Mouse (Mus musculus) cerebellum, adult 9-11 months (tissue): ENCODE results near the gene Mknk1.
A peak's percentile ranks its signal among the peaks of the same experiment; 100 is the strongest.

Experiments used
- DNase-seq: peaks from one replicate; pipeline ENCODE4 v3.0.0; 2022

Gene Mknk1

GRCm38 (mm10) chr4:115897901-115898631 is 59.1 kb downstream of the Mknk1 start:
- no peak for DNase-seq

GRCm38 (mm10) chr4:115902816-115903215 is 63.8 kb downstream of the Mknk1 start:
- DNase-seq, result peak; percentile 49

- no peak for DNase-seq
Measured at GRCm38 (mm10) chr4:115904375-115904774, 65.4 kb downstream of the Mknk1 start.

GRCm38 (mm10) chr4:115905701-115906100 is 66.7 kb downstream of the Mknk1 start:
- no peak for DNase-seq

- no peak for DNase-seq
Measured at GRCm38 (mm10) chr4:115906791-115907190, 67.8 kb downstream of the Mknk1 start.

DNA sequence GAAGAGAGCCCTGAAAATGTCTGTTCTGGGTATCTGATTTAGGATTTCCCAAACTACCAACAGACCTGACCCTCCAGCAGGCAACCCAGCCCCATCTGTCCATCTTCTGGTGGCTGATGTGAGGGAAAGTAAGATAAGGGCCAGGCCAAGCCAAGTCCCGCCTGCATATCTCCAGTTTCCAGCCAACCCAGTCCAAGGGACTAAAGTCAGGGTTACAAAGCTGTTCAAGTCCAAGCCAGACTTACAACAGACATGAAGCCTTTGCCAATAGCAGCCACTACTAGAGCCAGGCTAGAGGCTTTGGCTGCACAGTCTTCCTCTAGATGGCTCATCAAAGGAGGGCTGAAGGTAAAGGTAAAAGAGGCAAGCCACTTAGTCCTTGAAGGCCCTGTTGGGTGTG is 69.0 kb downstream of the Mknk1 start:
- no peak for DNase-seq

DNA sequence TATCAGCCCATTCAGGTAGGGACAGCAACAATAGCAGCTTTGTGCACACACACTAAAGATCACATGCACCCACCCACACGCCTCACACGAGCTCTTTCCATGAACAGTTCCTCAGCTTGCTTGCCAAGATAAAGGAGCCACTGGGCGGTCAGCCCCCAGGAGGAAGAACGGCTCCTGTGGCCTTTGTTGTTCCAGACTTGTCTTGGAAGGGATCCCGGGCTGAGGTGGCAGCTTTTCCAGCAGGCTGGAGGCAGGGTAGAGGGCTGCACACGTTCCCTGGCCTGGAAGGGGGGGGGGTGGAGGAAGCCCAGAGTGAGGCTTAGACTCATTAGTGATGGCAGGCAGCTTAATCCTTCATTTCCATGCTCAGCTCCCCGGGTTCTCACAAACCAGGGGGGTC is 69.6 kb downstream of the Mknk1 start:
- DNase-seq, result no peak

DNA sequence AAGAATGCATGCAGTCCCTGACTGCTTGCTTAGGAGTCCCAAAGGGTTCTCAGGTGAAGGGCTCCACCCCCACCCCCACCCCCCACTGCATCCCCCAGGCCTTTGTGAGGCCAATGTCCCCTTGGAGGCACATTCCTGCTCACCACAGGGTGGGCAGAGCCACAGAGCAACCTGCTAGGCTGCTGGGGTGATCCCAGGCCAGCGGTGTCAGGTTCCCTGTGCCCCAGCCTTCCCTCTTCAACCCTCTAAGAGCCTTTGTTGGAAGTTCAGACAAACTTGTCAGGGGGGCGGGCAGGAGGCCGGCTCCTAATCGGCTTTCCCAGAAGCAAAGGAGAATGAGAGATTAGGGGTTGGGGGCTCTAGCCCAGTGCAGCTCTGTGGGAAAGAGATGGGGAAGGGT is 72.6 kb downstream of the Mknk1 start:
- no peak for DNase-seq

GRCm38 (mm10) chr4:115919911-115920310 is 80.9 kb downstream of the Mknk1 start:
- no peak for DNase-seq

GRCm38 (mm10) chr4:115922688-115923087 is 83.7 kb downstream of the Mknk1 start:
- DNase-seq, result no peak

GRCm38 (mm10) chr4:115923262-115923880 is 84.4 kb downstream of the Mknk1 start:
- DNase-seq, result no peak

DNA sequence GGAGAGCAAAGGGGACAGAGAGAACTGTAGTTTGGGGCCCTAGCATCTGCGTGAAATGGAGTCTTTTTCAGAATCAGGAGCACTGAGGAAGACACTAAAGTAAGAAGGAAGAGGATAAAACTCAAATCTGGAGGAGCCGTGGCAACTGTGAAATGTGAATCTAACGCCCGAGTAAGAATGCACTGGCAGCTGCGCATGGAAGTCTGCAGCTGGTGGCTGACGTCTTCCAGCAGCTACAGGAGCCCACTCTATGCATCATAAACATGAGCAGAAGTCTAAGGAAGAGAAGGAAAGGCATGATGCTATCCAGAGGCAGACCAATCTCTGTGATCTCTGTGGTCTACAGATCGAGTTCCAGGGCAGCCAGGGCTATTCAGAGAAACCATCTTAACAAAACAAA is 88.6 kb downstream of the Mknk1 start:
- DNase-seq, result no peak
